ENCODE assay signal across 20 mouse cellular contexts in the genomic region with DNA sequence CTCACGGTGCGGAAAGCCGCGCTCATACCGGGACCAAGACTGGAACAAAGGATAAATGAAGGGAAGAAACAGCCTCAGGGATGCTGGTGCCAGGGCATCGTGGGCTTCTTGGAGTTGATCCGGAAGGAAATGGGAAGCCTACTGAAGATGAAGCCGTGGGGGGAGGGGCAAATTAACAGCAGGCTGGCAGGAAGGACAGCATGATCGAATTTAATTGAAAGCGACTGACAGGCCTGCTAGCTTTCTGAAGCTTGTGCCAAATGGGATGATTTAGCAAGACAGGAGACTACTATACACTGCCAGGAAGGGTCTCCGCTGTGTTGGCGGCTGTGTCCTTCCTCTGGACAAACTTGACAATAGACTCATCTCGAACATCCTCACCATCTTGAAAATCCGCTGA. TPM values are rescaled to one million over a fixed set of nuclear protein-coding genes. Genes with fewer than 3 reads are reported as not detected.
DNase-seq lines count a peak whose midpoint lies in the region; ATAC-seq lines count a peak whose summit lies in the region.
"Had no signal": no experiment of that assay in that cellular context is flagged by ENCODE, and none has a peak within 500 bp of the region (broad histone marks: within the 10 kb centered on the region; RNA-seq: fewer than 3 reads in every experiment).

No protein-coding gene starts in this region.

- H3K36me3 ChIP-seq in forebrain, embryonic 11.5 days (ENCODE audit: control insufficient read depth, insufficient read depth, low read length) = no peaks in the 10 kb centered on the region
- H3K36me3 ChIP-seq in forebrain, embryonic 15.5 days = no peaks in the 10 kb centered on the region
- no peaks in the 10 kb centered on the region for H3K36me3 ChIP-seq in embryonic facial prominence, embryonic 10.5 days (replicated peaks)
- H3K36me3 ChIP-seq: embryonic facial prominence, embryonic 15.5 days; forebrain, embryonic 10.5 days; heart, embryonic 12.5 days; hindbrain, embryonic 15.5 days had no signal

- H3K27ac ChIP-seq in forebrain, embryonic 11.5 days (ENCODE audit: low read depth, low read length) = no peak overlapping the region
- H3K27ac ChIP-seq in forebrain, embryonic 15.5 days (replicated peaks) = no peak overlapping the region
- 0 out of 2 replicates have a peak overlapping the region, but pooled peaks have one; percentile 0 for H3K27ac ChIP-seq in embryonic facial prominence, embryonic 10.5 days (replicated peaks)
- H3K27ac ChIP-seq: embryonic facial prominence, embryonic 15.5 days; forebrain, embryonic 10.5 days; gastrocnemius, adult 2 months; hindbrain, embryonic 15.5 days had no signal

- intact Hi-C loops in left cerebral cortex, postnatal 4 days (cut with DNase I) = no loop called here

- 89% methylated on average over 14 of the region's 14 CpGs for WGBS in forebrain, embryonic 11.5 days
- WGBS in forebrain, embryonic 15.5 days = 82% methylated on average over 14 of the region's 14 CpGs
- WGBS in embryonic facial prominence, embryonic 10.5 days = 85% methylated on average over 14 of the region's 14 CpGs

- ATAC-seq in forebrain, embryonic 11.5 days (replicated peaks; ENCODE audit: low FRiP score) = no peak
- no peak for ATAC-seq in forebrain, embryonic 15.5 days (replicated peaks)
- ATAC-seq: inflammation-experienced regulatory T-cells, adult 6 months; intestine, postnatal 0 days had no signal

- no peaks in the 10 kb centered on the region for H3K4me1 ChIP-seq in forebrain, embryonic 11.5 days (replicated peaks; ENCODE audit: control insufficient read depth, insufficient read depth, low read length)
- no peaks in the 10 kb centered on the region for H3K4me1 ChIP-seq in forebrain, embryonic 15.5 days
- peaks cover 13% of the 10 kb centered on the region for H3K4me1 ChIP-seq in embryonic facial prominence, embryonic 10.5 days
- H3K4me1 ChIP-seq: embryonic facial prominence, embryonic 15.5 days; heart, embryonic 12.5 days; hindbrain, embryonic 15.5 days had no signal

- H3K9ac ChIP-seq in forebrain, embryonic 11.5 days (ENCODE audit: low read length) = no peak overlapping the region
- H3K9ac ChIP-seq in forebrain, embryonic 15.5 days (replicated peaks) = no peak overlapping the region
- H3K9ac ChIP-seq: embryonic facial prominence, embryonic 15.5 days; heart, embryonic 12.5 days; hindbrain, embryonic 15.5 days had no signal

- H3K27me3 ChIP-seq in forebrain, embryonic 11.5 days (ENCODE audit: control insufficient read depth, insufficient read depth, low read length) = no peaks in the 10 kb centered on the region
- H3K27me3 ChIP-seq in forebrain, embryonic 15.5 days = no peaks in the 10 kb centered on the region
- peaks cover 10% of the 10 kb centered on the region; the same call in 1 of the 2 replicates for H3K27me3 ChIP-seq in embryonic facial prominence, embryonic 10.5 days (replicated peaks; ENCODE audit: low read depth, poor library complexity, severe bottlenecking)
- H3K27me3 ChIP-seq: embryonic facial prominence, embryonic 15.5 days had no signal

- H3K4me3 ChIP-seq in forebrain, embryonic 11.5 days (ENCODE audit: low read depth, low read length) = no peak overlapping the region
- H3K4me3 ChIP-seq in forebrain, embryonic 15.5 days = no peak overlapping the region
- no peak overlapping the region for H3K4me3 ChIP-seq in embryonic facial prominence, embryonic 10.5 days
- H3K4me3 ChIP-seq: embryonic facial prominence, embryonic 15.5 days; erythroblast, embryonic 14.5 days; forebrain, embryonic 10.5 days; gastrocnemius, adult 2 months; heart, embryonic 12.5 days; hindbrain, embryonic 15.5 days had no signal

- no peaks in the 10 kb centered on the region for H3K9me3 ChIP-seq in forebrain, embryonic 11.5 days (ENCODE audit: control insufficient read depth, low read length)
- H3K9me3 ChIP-seq in forebrain, embryonic 15.5 days = no peaks in the 10 kb centered on the region
- no peaks in the 10 kb centered on the region for H3K9me3 ChIP-seq in embryonic facial prominence, embryonic 10.5 days
- H3K9me3 ChIP-seq: embryonic facial prominence, embryonic 15.5 days; forebrain, embryonic 10.5 days; heart, embryonic 12.5 days; hindbrain, embryonic 15.5 days had no signal

- H3K4me2 ChIP-seq in forebrain, embryonic 11.5 days (ENCODE audit: low read depth, low read length, severe bottlenecking) = no peak overlapping the region
- H3K4me2 ChIP-seq in forebrain, embryonic 15.5 days (replicated peaks) = no peak overlapping the region
- H3K4me2 ChIP-seq: embryonic facial prominence, embryonic 15.5 days; heart, embryonic 12.5 days; hindbrain, embryonic 15.5 days had no signal

- DNase-seq in forebrain, embryonic 11.5 days (ENCODE audit: low spot score) = peak; percentile 42
- DNase-seq in left cerebral cortex, postnatal 4 days = peak; percentile 77
- no peak for DNase-seq in left cerebral cortex, adult 11 months (ENCODE audit: low spot score)
- peak; percentile 37 for DNase-seq in retina, postnatal 1 day
- DNase-seq in retina, embryonic 14.5 days (ENCODE audit: low spot score) = no peak
- no peak for DNase-seq in embryonic facial prominence, embryonic 10.5 days (ENCODE audit: low spot score)
- DNase-seq: adrenal gland, adult 2 months; adrenal gland, postnatal 25 days; cerebellum, adult 11 months; cerebellum, adult 8-10 months; gastrocnemius, adult 2 months; gastrocnemius, postnatal 36 days had no signal

RNA-seq across cellular contexts. Expression of a gene that starts 20.7 kb away (rescaled TPM):
- polyA plus RNA-seq in forebrain, embryonic 11.5 days (2014; fragmentation: Nextera tagmentation; extraction: Ambion mirVana) = 118 and 123 TPM in 2 replicates
- polyA plus RNA-seq in forebrain, embryonic 15.5 days (2015; fragmentation: Nextera tagmentation; extraction: Ambion mirVana) = 216 and 224 TPM in 2 replicates
- 10 to 100 TPM; 69.2 to 70.2 TPM for total RNA-seq in left cerebral cortex, postnatal 4 days (2021)
- polyA plus RNA-seq in embryonic facial prominence, embryonic 10.5 days (2016; fragmentation: Nextera tagmentation; extraction: Ambion mirVana) = 115 and 127 TPM in 2 replicates

RNA-seq across cellular contexts. Expression of a gene that starts 41.6 kb away (rescaled TPM):
- polyA plus RNA-seq in forebrain, embryonic 11.5 days (2014; fragmentation: Nextera tagmentation; extraction: Ambion mirVana) = 14.4 and 16.9 TPM in 2 replicates
- polyA plus RNA-seq in forebrain, embryonic 15.5 days (2015; fragmentation: Nextera tagmentation; extraction: Ambion mirVana) = 14.3 and 16.2 TPM in 2 replicates
- total RNA-seq in left cerebral cortex, postnatal 4 days (2021) = 10 to 100 TPM; 21.3 to 22.8 TPM
- polyA plus RNA-seq in embryonic facial prominence, embryonic 10.5 days (2016; fragmentation: Nextera tagmentation; extraction: Ambion mirVana) = 13.1 and 13.6 TPM in 2 replicates

Comparison
In these comparisons a context has a peak if more than half of its experiments do, and no peak if none do; other contexts are left out.
1. DNase-seq: peak in forebrain, embryonic 11.5 days (single experiment), left cerebral cortex, postnatal 4 days (single experiment) and retina, postnatal 1 day (single experiment); none in left cerebral cortex, adult 11 months (single experiment), retina, embryonic 14.5 days (single experiment) and embryonic facial prominence, embryonic 10.5 days (single experiment).